Mouse (Mus musculus): ENCODE measurements around the gene Dnajc16.

Gene Dnajc16

DNA sequence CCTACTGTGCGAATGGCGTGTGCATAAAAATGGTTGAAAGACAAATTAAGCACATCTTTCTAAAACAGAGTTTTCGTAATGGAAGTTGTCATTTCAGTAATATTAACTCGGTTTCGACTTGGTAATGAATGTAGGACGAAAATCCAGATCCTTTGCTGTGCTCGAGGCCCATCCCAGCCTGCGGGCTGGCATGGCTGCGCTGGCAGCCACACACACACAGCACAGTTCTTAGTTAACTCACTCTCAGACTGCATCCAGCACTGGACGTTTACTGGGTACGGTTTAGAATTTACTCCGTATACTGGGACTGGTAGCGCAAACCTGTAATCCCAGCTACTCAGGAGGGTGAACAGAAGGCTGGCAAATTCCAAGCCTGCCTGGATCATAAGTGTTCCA, 67.1 kb downstream of the Dnajc16 start:
- DNase-seq (ENCODE audit: low spot score) = no peak

DNA sequence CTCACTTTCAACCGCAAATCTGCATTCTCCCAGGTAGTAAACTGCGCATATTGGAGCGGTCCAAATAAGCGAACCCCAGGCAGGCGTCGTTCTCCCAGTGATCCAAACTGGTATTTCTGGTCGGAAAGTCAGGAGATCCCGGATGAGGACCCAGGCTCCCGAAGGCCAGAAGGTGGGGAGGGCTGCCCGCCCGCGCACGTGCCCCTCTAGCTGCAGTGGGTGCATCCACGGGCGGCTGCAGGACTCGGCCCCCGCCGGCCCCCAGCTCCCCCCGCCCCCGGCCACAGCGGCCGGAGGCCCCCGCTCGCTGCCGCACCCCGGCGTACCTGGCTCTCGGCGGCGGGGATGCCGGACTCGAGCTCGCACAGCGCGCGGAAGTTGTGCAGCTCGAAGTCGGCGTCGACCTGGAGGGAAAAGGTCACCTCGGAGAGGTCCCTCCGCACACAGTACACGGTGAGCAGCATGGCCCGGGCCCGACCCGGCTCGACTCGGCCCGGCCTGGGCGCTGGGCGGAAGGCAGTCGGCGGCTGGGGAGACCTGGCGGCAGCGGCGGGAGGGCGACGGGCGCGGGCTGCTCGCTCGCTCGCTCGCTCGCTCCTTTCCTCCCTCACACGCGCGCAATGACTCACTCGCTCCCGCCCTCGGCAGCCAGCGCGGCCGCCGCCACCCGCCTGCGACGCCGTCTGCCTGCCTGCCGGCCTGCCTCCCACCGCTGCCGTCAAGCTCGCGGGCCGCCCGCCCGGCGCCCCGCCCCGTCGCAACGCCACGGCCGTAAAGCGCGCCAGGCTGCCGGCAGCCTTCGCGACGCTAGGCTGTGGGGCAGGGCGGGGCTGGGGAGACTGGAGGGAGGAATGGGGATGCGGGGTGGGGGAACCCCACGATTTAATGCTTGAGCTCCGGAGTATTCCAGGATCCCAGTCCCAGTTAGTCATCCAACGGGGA, 67.7 kb downstream of the Dnajc16 start, which contains the start of gene Ddi2:
Gene Ddi2 (minus strand): TSS at position 689 of the 942 bp plus-strand sequence.
- DNase-seq (ENCODE audit: low spot score) = peak; percentile 90

DNA sequence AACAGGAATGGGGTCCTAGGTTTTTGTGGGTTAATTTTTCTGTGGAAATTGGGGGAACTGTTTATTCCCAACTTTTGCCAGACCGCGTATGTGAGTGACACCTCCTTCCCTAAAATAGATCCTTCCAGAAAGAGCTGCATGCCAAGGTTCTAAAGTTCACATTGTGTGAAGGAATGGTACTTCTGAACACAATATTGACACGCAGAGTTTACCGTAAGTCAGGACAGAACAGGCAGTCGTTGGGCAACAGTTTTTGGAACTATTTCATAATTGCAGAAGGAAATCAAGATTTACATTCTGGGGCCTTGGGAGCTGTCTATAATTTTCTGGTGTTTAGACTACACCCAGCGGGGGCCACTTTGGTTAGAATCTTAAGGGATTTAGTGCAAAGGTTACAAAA, 68.8 kb downstream of the Dnajc16 start:
- DNase-seq (ENCODE audit: low spot score) = no peak

DNA sequence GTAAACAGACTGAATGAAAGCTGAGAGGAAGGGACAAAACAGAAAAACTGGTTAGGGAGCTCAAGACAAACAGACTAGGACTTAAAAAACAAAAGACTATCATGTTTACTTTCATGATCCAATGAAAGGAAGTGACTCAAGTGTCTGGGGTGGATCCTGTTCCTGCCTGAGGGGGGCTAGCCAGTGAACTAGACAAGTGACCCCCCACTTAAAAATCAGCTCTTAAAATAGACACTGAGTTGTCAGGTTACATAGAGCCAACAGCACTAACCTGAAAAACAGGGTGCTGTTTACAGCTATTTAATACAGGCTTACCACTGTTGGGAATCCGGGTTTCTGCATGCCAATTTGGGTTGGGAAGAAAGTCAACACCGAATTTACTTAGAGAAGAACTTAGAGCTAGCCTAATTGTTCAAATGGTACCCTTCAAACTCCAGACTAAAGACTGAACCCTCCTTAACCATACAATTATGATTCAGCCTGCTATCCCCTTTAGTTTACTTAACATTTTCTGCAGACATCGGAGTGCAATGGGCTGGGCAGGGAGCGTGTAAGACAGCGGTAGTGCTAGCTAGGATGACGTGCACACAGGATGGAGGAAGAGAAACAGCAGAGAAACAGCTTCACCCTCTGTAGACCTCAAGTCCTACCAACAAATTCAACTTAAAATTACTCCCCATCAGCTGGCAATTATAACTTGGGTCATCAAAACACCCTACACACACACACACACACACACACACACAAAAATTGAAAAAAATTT, 69.8 kb downstream of the Dnajc16 start:
- DNase-seq (ENCODE audit: low spot score) = no peak

DNA sequence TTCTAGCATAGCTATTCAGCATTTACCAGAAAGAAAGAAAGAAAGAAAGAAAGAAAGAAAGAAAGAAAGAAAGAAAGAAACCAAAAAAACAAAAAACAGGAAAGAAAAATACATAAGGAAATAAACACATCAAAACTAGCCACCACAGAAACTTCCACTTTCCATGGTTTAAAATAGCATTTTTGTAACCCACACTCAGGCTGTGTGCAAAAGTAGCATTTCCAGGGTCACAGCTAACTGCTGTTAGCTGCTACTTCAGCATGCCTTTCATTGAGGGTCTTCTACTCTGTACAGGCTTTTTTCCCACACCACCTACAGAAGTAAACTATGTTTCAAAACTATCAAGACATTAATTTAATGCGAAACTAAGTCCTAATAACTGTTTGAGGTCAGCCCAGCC, 71.4 kb downstream of the Dnajc16 start:
- no peak for DNase-seq (ENCODE audit: low spot score)

DNA sequence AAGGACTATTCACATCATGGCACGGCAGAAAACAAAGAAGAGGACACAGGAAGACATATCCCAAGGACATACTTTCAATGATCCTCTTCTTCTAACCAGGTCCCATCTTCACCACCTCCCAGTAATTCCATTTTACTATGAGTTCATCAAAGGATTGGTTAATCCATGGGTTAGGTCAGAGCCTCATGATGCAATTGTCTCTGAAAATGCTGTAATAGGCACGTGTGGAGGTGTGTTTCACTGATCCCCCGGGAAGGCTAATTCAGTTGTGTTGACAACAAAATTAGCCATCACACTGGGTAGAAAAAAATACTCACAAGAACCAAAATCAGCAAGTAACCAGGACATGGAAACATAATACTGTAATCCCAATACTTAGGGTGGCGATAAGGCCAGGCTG, 73.1 kb downstream of the Dnajc16 start:
- DNase-seq (ENCODE audit: low spot score) = no peak

DNA sequence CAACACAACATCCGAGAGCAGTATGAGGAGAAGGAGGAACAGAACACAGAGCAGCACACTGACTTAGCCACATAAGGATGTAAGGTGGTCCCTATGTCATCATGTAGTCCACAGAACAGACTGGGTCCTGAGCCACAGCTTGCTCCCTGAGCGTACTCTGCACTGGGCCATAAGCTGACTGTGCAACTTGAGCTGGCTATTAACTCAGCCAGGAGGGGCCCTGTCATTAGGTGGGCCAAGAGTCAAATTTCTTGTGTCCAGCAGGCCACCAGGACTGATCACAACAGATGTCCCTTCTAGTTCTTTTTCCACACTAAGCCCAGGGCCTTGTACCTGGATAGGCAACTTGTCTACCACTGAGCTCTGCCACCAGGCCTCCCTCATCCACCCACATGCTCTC, 75.7 kb downstream of the Dnajc16 start:
- no peak for DNase-seq (ENCODE audit: low spot score)

DNA sequence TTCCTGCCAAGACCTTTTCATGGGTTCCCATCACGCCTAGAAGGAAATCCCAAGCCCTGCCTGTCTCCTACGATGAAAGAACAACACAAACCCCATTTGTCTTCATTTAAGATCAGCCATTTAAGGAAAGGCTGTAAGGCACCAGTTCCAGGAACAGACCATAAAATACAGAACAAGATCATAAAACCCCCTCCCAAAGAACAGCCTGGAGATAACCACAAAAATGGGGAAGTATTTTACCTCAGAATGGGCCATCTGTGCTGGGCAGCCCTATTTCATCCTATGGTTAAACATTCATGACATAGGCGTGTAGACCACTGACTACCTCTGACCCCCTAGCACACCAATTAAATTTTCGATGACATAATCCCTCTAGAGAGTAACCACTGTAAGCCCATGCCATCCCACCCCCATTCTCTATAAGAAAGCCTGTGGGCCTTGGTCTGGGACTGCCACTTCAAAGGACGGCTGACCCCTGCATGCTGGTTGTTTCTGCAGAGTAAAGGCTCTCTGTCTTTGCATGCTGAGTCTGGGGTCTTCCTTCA, 77.1 kb downstream of the Dnajc16 start:
- no peak for DNase-seq (ENCODE audit: low spot score)

DNA sequence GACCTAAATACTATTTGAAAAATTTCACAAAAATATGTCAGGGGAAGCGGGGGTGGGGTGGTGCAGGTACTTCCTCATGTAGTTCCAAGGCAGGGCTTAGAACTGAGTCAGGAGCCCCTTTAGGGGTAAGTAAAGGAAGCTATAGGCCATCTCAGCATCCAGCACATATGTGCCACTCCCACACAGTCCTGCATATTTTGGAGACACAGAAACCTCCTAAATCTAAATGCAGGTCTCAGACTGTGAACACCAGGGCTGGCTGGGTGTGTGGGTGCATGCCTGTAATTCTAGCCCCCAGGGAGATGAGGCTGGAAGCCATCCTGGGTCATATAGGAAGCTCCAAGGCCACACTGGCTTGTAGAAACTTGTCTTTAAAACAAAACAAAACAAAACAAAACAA, 79.5 kb downstream of the Dnajc16 start:
- DNase-seq (ENCODE audit: low spot score) = no peak

Measured in retina, embryonic 14.5 days (tissue).